Comparison of ENCODE assay signal across 8 mouse cellular contexts in the genomic region with DNA sequence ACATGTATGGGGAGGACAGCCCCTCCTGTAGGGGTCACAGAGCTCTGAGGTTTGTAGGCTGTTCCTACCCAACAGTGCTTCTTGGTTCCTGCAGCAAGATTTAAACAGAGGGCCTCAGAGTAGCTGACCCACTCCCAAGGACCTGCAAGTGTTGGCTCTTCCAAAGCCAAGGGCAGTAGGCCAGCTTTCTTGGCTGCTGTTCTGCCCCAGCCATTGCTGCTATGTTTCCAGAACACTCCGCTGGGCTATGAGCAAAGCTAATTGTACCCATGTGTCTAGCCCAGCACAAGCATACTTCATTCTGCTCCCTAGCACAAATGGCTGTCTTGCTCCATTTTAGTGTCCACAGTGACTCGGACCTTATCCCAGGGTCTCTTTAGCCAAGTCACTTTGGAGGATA. TPM values are rescaled to one million over a fixed set of nuclear protein-coding genes. Genes with fewer than 3 reads are reported as not detected.
DNase-seq lines count a peak whose midpoint lies in the region; ATAC-seq and TF ChIP-seq lines count a peak whose summit lies in the region.

No protein-coding gene starts in this region.

- no peak overlapping the region for H3K9ac ChIP-seq in hindbrain, postnatal 0 days (replicated peaks; ENCODE audit: low read length)
- no peak overlapping the region for H3K9ac ChIP-seq in hindbrain, embryonic 14.5 days
- H3K9ac ChIP-seq in liver, embryonic 12.5 days, result no peak overlapping the region

- 62% methylated on average over 2 of the region's 2 CpGs for WGBS in hindbrain, postnatal 0 days
- 92% methylated on average over 2 of the region's 2 CpGs for WGBS in hindbrain, embryonic 14.5 days
- WGBS in liver, embryonic 12.5 days (ENCODE audit: insufficient replicate concordance), result 69% methylated on average over 2 of the region's 2 CpGs

- no peaks in the 10 kb centered on the region for H3K27me3 ChIP-seq in hindbrain, postnatal 0 days (ENCODE audit: insufficient read depth, low read length)
- H3K27me3 ChIP-seq in hindbrain, embryonic 14.5 days (ENCODE audit: control insufficient read depth, insufficient read depth, low read length), result no peaks in the 10 kb centered on the region
- no peaks in the 10 kb centered on the region for H3K27me3 ChIP-seq in liver, embryonic 12.5 days (replicated peaks)

- ATAC-seq in hindbrain, postnatal 0 days, result peak; percentile 67; the same call in 1 of the 2 replicates
- no peak for ATAC-seq in hindbrain, embryonic 14.5 days (ENCODE audit: low FRiP score)
- no peak for ATAC-seq in megakaryocyte, adult 5-6 weeks (ENCODE audit: poor library complexity, severe bottlenecking)
- ATAC-seq in liver, embryonic 12.5 days, result no peak

- intact Hi-C loops in heart, postnatal 36 days (cut with DNase I), result loop anchor here (2.0 to 10.0 kb wide), 2 partner anchors 50 to 212 kb away; partner anchors contain the start of gene 3425401B19Rik

- no peak overlapping the region for H3K4me3 ChIP-seq in hindbrain, postnatal 0 days (ENCODE audit: low read length)
- no peak overlapping the region for H3K4me3 ChIP-seq in hindbrain, embryonic 14.5 days (replicated peaks; ENCODE audit: low read length)
- no peak overlapping the region for H3K4me3 ChIP-seq in liver, embryonic 12.5 days

- no peak overlapping the region for H3K4me2 ChIP-seq in hindbrain, postnatal 0 days (ENCODE audit: low read depth, low read length)
- no peak overlapping the region for H3K4me2 ChIP-seq in hindbrain, embryonic 14.5 days (replicated peaks)
- H3K4me2 ChIP-seq in liver, embryonic 12.5 days, result no peak overlapping the region

- peak; percentile 70 for DNase-seq in hindbrain, postnatal 0 days (ENCODE audit: low spot score)
- DNase-seq in hindbrain, embryonic 14.5 days (ENCODE audit: low spot score), result no peak
- peak; percentile 20 for DNase-seq in cerebellum, adult 9-10 months
- DNase-seq in heart, postnatal 36 days, result peak; percentile 76 to 81
- DNase-seq in lung, postnatal 10 days, result peak; percentile 85
- DNase-seq in thymus, postnatal 0 days (ENCODE audit: low spot score), result no peak

- TF ChIP-seq CTCF in hindbrain, postnatal 0 days (IDR thresholded peaks at IDR 0.05; ENCODE audit: low read depth), result no peak

- H3K9me3 ChIP-seq in hindbrain, postnatal 0 days (ENCODE audit: low read length), result no peaks in the 10 kb centered on the region
- no peaks in the 10 kb centered on the region for H3K9me3 ChIP-seq in hindbrain, embryonic 14.5 days (ENCODE audit: control insufficient read depth, low read length)
- H3K9me3 ChIP-seq in liver, embryonic 12.5 days (replicated peaks), result no peaks in the 10 kb centered on the region

- H3K36me3 ChIP-seq in hindbrain, postnatal 0 days (ENCODE audit: insufficient read depth, low read length), result no peaks in the 10 kb centered on the region
- no peaks in the 10 kb centered on the region for H3K36me3 ChIP-seq in hindbrain, embryonic 14.5 days (replicated peaks; ENCODE audit: control insufficient read depth, insufficient read depth)
- no peaks in the 10 kb centered on the region for H3K36me3 ChIP-seq in liver, embryonic 12.5 days

- H3K4me1 ChIP-seq in hindbrain, postnatal 0 days (ENCODE audit: insufficient read depth, low read length), result no peaks in the 10 kb centered on the region
- H3K4me1 ChIP-seq in hindbrain, embryonic 14.5 days (replicated peaks; ENCODE audit: control insufficient read depth, insufficient read depth, low read length), result no peaks in the 10 kb centered on the region
- H3K4me1 ChIP-seq in liver, embryonic 12.5 days, result no peaks in the 10 kb centered on the region

- H3K27ac ChIP-seq in hindbrain, postnatal 0 days, result no peak overlapping the region
- H3K27ac ChIP-seq in hindbrain, embryonic 14.5 days, result no peak overlapping the region
- no peak overlapping the region for H3K27ac ChIP-seq in liver, embryonic 12.5 days

RNA-seq across cellular contexts. Expression of gene Vstm4, which starts 40.3 kb away (rescaled TPM):
- 9.6 and 9.8 TPM in 2 replicates for total RNA-seq in hindbrain, postnatal 0 days (2014; rRNA removed)
- polyA plus RNA-seq in hindbrain, postnatal 0 days (2015; fragmentation: Nextera tagmentation; extraction: Ambion mirVana), result 14.8 and 14.9 TPM in 2 replicates
- polyA plus RNA-seq in hindbrain, embryonic 14.5 days (2014; fragmentation: Nextera tagmentation; extraction: Ambion mirVana), result 12.6 and 12.8 TPM in 2 replicates
- 10 to 100 TPM in 1 of 2 experiments, 1 to 10 TPM in 1; 7.0 to 10.2 TPM for total RNA-seq in heart, postnatal 36 days (2021)
- not detected in 2 replicates for total RNA-seq in megakaryocyte, adult 5-6 weeks (2015)
- not detected in 2 replicates for total RNA-seq in megakaryocyte, adult 5-6 weeks (2017)
- polyA plus RNA-seq in liver, embryonic 12.5 days (2016; fragmentation: Nextera tagmentation; extraction: Ambion mirVana), result 3.9 and 4.4 TPM in 2 replicates
- 3.7 and 4.0 TPM in 2 replicates for polyA plus RNA-seq in thymus, postnatal 0 days (2015; fragmentation: Nextera tagmentation; extraction: Ambion mirVana)

Comparison
In these comparisons a context has a peak if more than half of its experiments do, and no peak if none do; other contexts are left out.
1. DNase-seq: peak in hindbrain, postnatal 0 days (single experiment), cerebellum, adult 9-10 months (single experiment), heart, postnatal 36 days (2 of 2) and lung, postnatal 10 days (single experiment); none in hindbrain, embryonic 14.5 days (single experiment) and thymus, postnatal 0 days (single experiment).